Mouse (Mus musculus) heart, postnatal 0 days (tissue): ENCODE results near the gene Prl3c1.

Source experiments
- CTCF ChIP-seq: IDR thresholded peaks from 2 replicates; pipeline ENCODE4 v1.5.1; 2016; ENCODE audit warnings: antibody characterized with exemption, control low read depth, low read depth
- EP300 ChIP-seq: IDR thresholded peaks from 2 replicates; pipeline ENCODE4 v1.6.1; 2016; ENCODE audit warnings: antibody characterized with exemption, low read depth

GRCm38 (mm10) chr13:27196359-27196758 is at the start of gene Prl3c1:
- TF ChIP-seq EP300 (no peak), CTCF (no peak)
